Mouse (Mus musculus) spleen, embryonic (tissue): ENCODE measurements around the gene Tbc1d21.

Experiments
- CTCF ChIA-PET: fragments of 350-600 bp; sonication (Branson Sonifier 250); formaldehyde crosslinking; loops from one replicate; lab custom pipeline; 2022; lab: Charles Lee

The Tbc1d21 gene

DNA sequence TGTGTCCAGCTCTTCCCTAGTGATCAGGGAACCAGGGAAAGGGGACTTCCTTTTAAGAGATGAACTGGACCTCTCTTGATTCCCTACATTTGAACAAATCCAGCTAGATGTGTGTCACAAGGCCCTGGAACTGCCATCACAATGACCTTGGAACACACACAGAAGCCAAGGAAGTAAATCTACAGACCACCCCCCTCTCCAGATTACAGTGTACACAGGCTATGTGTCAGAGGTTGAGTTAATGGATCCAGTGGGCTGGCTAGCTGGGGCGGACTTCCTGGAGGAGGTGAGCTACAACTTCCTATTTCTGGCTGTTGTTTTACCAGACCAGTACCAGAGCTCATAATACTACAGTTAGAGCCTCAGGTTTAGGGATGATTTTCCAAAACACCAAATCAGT lies at the start of gene Tbc1d21:
TSS of gene Tbc1d21 (minus strand) at position 101 of the 400 bp plus-strand sequence.
- CTCF ChIA-PET, result no interaction called here

DNA sequence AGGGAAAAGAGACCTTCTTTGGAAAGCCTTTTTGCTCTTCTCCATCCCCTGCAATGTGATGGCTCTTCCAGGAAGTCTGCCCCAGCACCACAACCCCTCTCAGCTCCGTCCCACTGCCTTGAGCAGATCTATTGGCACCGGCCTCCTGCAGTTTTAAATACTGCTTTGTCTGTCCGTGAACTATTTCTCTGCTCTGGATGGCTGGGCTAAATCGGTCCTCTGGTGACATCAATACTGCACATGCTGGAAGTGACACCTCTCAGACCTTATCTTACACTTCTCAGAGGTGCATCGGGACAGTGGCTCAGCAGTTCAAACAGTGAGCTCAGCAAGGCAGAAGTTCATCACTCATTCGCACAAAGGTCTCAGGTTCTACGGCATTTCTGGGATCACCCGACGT lies 41.3 kb upstream of the Tbc1d21 start:
- CTCF ChIA-PET, result no interaction called here

DNA sequence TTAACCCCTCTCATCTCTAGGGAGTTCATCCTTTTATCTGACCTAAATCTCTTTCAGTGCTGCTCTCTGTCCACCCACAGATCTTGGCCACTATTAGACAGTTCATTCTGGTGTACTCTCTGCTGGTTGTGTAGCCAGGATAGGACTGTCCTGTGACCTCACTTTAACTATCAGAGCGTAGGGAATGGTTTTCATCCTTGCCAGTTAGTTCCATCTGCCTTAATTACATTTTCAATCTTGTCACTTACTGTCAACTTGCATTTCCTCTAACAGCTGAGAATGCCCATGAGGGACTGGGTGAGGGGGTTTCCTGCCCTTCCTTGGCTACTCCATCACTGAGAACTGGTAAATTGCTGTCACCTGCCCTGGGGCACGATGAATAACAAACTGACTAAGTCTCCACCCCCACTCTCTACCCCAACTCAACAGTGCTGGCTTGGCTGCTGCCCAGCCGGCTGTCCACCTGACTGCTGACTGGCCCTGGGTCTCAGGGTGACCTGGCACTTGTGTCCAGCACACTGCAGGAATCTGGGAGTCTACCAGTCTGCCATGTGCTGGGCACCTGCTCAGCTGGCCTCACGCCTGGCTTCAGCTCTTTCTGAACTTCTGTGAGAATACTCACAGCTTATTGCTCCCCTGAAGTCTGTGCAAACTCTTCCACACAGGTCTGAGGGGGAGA lies 39.9 kb upstream of the Tbc1d21 start:
- CTCF ChIA-PET, result no interaction called here

DNA sequence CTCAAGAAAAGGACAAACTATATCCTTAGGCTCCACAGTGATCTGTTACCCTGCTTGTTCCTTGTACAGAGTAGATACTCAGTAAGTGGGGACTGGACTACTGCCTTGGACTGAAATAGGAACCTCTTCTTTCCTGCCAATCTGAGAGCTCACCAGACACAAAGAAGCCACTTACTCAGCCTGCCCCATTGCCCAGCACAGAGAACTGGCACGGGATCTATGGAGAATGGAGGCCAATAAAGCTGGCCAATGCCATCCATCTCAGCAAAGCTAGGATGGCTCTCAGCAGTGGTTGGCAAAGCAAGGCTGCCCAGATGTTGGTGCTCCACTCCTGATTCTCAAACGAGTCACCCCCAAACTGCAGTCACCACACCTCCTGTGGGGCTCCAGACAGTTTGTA lies 39.0 kb upstream of the Tbc1d21 start:
- CTCF ChIA-PET, result no interaction called here

DNA sequence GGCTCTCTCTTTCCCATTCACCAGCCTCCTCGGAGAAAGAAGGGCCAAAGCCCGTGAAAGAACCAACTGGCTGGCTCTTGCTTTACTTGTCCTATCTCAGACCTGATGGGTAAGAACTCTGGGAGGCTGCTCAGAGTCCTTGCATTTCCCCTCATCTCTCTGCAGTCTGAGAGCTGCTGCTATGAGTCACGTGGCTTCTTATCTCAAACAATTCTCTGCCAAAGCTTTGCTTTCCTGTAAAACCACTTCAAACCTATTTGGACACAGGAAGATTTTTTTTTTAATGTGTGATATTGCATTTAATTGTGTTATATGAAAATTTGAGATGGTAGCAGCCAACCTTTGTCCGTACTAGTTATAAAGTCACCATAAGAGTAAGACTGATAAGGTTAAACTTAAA lies 34.2 kb upstream of the Tbc1d21 start:
- CTCF ChIA-PET, result no interaction called here

DNA sequence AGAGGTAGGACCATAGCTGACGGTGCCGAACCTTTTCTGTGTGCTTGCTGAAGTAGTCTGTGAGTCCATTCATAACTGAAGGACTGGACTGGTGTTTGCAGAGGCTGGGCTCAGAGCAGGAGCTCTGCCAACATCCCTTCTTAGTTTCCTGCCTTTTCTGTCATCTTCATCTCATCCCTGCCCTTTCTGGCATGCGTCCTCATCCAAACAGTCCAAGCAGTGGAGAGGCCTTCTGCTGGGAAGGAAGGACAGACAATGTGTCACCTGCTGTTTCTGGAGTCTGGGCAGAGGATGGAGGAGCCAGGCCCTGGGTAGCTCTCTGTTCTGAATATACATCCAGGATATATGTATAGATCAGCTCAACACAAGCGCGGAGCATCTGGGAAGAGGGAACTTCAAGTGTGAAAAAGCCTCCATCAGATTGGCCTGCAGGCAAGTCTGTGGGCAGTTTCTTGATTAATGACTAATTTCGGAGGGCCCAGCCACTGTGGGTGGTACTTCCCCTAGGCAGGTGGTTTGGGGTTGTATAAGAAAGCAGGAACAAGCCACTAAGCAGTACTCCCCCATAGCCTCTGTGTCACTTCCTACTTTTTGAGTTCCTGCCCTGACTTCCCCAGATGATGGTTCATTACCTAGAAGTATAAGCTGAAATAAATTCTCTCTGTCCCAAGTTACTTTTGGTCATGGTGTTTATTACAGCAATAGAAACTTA lies 31.3 kb upstream of the Tbc1d21 start:
- CTCF ChIA-PET, result interaction anchor here (0.6 kb wide), 1 partner anchor 49 kb away, joined by 3 read pairs; no protein-coding TSS in a partner anchor

DNA sequence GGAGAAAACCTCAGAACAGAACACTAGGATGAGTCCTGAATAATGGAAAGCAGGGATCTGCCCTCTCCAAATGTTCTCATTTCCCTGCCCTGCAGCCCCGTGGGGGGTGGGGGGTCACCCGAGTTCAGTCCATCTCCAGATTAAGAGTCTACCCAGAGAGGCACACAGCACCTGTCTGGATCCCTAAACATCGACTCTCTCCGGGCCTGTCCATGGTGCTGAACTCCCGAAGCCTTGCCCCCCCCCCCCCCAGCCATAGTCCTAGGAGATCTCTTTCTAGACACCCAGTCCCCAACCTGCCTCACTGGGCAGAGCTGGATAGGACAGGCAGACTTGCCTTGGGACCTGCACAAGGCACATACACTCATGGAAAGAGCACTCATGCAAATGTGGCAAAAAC lies 29.4 kb upstream of the Tbc1d21 start:
- CTCF ChIA-PET, result interaction anchor here (0.5 kb wide), 1 partner anchor 253 kb away, joined by 3 read pairs; no protein-coding TSS in a partner anchor

DNA sequence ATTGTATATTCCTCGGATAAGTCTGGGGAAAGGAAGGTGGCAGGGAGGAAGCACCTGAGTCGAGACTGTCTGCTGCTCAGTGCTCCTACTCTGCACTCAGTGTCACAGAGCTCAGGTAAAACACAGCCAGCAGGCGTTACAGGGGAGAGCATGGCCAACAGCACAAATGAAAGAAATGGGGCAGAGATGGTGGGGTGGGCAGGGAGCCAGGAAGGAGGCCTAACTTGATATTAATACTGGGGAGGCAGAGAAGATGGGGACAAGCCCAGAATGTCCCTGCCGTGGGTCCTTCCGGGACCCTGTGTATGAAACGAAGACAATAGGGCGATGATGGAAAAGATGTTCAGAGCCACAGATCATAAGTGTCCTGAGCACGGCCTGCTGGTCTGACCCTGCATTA lies 24.4 kb upstream of the Tbc1d21 start:
- CTCF ChIA-PET, result no interaction called here

DNA sequence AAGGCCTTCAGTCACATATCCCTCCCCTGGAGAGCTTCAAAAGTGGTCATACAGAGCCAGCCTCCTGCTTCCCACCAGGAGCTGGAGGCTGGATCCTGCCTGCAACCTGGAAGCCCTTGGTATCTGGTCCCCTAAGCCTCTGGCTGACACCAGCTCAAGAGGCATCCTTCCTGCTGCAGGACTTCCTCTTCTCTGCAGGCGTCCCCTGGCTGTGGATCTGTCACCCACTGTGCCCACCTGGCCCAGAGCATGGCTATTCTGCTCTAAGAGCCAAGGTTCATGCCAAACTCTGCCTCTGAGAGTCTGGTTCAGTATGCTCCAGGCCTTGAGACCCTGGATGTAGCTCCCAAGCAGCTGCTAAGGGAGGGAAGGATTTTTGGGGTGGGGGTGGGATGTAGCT lies 23.6 kb upstream of the Tbc1d21 start:
- CTCF ChIA-PET, result interaction anchor here (0.5 kb wide), 1 partner anchor 141 kb away, joined by 4 read pairs; no protein-coding TSS in a partner anchor

DNA sequence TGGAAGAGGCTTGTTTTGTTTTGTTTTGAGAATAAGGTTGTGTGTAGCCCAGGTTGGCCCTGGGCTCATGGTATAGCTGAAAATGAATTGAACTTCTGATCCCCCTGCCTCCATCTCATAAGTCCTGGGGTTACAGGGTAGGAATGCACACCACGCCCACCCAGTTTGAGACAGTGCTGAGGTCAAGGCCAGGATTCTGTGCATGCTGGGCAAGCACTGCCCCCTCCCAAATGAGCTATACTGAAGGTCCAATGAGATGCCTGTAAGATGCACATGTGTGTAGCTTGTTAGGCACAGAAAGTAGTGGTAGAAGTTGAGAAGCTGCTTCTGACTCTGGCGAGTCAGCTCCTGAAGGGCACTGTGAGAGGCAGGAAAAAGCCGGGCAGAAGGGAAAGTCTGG lies 18.1 kb upstream of the Tbc1d21 start:
- CTCF ChIA-PET, result no interaction called here

DNA sequence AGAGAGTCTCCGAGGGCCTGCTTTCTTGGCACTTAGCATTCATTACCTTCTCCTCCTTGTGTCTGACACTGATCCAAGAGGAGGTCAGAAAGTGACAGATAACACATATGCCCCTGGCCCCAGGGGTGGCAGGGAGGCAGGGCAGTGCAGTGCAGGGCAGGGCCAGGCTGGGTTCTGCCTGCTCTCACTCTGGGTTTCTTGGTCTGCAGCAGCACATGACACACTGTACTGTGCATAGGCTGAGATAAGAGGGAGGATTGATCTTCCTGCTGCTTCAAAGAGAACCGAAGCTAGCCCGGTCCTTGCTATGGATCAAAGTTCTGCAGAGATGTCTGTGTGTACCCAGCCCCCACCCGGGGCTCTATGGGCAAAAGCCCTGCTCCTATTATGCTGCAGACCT lies 8.6 kb upstream of the Tbc1d21 start:
- CTCF ChIA-PET, result no interaction called here

DNA sequence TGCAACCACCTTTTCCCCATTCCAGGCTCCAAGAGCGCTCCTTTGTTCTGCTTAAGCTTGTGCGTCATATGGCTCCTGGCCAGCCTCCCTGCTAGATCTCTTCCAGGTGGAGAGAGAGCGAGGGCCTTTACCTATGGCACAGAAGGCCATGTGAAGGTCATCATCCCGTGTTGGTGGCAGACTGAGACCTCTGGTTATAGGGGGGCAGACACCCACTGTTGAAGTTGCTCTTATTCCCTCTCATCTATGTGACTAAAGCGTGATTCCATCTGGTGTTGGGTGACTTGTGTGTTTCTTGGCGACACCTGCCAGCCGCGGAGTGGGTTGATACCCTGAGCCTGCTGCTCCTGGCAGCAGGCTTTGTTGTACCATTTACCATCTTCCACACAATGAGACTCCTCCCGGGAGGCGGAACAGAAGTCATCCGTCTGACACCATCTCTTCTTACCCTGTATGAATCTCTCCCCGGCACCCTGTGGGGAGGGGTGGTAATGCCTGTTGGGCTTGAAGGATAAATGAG lies 3.7 kb upstream of the Tbc1d21 start:
- CTCF ChIA-PET, result no interaction called here

DNA sequence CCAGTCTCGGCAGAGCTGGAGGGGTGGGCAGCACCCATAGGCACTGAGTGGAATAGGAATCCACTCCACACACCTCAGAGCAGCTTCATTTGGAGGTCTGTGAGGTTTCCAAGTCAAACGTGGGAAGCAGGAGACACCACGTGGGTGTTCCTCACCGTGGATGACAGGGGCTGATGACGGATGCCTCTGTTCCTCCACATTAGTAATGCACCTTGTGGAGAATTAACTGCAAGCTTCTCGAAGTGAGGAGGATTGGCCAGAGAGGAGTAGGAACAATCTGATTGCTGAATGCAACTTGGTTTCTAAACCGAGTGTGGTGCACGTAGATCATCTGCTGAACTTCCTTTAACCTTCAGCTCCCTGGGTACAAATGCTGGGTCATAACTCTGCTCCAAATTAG lies 1.7 kb upstream of the Tbc1d21 start:
- CTCF ChIA-PET, result no interaction called here

DNA sequence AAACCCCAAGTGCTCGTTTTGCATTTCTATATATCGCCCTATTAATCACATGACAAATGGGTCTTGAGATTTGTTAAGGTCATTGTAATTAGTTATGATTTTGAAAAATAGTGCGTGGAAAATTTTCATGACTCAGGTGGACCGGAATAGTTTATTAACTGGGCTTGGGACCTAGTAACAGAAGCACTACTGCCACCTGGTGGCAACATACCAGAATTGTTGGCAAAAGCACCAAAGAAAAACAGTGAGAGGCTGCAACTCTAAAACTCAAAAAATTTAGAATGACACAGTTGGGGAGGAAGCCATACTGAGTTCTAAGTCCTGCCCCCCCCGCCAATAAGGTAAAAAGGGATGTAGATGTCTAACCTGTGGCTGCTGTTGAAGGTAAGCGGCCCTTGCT lies 611 bp downstream of the Tbc1d21 start:
- CTCF ChIA-PET, result no interaction called here

DNA sequence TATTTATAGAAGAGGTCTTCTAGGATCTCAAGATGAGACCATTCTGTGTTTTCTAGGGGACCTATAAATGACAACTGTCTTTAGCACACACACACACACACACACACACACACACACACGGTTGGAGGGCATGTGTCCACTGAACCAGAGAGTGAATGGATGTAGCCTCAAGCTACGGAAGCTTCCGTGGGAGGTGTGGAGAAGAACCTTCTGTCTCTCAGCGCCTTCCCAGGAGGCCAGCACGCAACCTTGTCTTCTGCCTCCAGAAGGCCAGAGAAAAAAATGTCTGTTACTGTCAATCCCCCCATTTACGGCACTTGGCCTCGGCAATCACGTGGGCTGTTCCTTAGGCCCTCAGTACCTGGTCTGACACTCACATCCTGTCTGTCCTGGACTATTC lies 5.9 kb downstream of the Tbc1d21 start:
- CTCF ChIA-PET, result no interaction called here

DNA sequence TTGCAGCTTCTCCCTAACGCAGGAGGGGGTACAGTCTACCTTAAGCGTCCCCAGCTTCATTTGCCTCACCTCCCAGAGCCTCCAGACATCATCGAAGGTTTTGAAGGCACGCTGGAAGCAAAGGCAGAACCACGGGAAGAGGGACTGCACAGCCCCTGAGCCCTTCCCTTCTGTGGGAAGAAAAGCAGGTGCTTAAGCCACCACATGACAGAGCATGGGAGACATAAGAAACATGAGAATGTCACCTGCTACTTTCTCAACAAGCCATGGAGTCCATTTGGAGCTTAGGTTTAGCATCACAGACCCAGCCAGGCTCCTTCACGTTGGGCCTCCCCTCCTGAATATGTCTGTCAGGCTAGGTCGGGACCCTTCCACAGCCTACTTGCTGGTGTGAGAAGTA lies 8.3 kb downstream of the Tbc1d21 start:
- CTCF ChIA-PET, result no interaction called here

DNA sequence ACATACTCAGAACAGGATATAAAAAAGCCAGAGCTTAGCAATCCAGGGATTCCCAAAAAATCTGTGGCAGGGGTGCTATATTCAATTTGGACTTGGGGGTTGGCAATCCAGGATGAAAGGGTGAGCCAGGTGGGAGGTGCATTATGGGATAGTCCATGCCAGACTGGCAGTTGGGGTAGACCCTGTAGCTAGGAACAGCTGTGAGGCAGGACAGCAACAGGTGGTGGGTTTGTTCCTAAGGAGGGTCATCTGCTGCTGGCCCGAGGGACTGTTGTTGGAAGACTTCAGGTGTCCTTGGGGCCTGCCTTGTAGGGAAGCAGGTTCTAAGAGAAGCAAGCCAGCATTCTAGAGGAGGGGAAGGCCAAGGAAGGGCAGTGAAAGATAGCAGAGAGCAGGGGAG lies 8.9 kb downstream of the Tbc1d21 start:
- CTCF ChIA-PET, result no interaction called here

DNA sequence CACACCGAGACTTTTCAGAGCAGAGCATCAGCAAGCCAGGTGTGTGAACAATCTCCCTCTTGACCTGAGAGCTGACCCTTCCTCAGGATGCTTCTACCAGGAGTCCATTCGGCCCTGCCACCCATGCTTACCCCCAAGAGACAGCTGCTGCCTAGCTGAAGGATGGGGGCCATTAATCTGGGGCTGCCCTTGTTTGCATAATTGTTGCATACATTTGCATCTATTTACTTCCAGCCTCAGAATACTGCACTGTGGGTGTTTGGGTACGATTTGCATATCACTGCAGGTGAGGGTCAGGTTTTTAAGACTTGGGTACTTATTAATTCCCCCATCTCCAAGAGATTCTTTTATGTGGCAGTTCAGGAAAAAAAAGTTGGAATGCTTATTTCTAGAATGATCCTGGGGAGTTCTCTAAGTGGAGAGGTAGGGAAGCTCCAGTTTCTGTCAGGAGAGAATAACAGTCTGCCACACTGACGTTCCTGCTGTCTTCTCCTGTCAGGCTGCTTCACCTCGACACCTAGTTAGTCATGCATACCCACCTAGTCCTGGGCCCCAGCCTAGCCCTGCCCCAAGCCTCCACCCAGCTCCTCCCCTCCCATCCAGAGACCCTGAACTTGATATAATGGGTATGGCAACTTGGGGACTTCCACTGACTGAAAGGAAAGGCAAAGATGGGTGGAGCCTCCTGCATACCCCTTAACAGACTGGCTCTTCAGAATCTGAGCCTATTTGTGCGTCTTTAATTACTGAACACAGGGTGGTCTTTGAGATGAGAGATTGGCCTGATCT lies 14.8 kb downstream of the Tbc1d21 start:
- CTCF ChIA-PET, result no interaction called here

DNA sequence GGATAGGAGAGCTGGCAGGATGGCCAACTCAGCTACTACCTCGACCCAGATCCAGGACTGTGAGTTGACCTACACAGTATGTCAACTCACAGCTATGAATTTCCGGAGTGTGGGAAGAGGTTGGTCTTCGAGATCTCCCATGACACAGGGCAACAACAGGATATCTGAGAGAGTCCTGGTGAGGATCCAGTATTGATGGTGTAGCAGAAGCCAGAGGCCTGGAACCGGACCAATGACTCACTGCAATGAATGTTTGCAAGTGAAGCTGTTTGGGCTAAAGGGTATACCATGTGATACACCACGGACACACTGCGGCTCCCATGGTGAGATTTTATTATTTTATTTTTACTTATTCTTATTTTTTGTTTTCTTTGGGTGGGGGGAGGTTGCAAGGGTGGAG lies 15.6 kb downstream of the Tbc1d21 start:
- CTCF ChIA-PET, result no interaction called here

DNA sequence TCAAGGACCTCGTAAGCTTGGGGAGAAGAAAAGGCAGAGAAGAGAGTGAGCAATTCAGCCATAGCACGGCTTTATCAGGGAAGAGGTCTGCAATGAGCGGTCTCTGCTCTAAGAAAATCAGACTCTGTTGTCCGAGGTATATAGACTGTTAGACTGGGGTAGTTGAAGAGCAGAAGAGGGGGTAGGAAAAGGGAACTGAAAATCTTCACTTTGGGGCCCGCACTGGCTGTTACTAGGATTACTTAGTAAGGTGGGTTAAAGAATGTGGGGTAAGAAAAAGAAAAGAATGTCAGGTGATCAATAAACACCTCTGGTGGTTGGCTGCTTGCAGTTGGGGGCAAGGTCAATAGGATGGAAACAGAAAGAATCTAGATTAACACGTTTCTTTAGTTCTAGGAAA lies 17.0 kb downstream of the Tbc1d21 start:
- CTCF ChIA-PET, result no interaction called here

DNA sequence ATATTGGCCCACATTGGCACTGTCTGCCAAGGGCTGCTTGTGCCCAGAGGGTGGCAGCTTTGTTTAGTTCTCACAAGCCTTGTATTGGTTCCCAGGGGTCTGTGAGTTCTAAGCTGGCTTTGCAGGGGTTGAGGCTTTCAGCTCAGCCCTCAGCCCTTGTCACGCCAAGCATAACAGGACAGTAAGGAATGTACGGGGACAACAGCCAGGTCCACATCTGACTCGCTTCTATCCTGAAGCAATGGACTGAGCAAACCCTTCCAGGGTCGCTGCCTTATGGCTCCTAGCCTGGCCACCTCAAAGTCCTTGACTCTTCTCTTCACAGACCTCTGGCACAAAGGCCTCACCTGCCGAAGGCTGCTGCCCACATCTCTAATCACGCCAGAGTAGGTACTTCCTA lies 22.5 kb downstream of the Tbc1d21 start:
- CTCF ChIA-PET, result no interaction called here

DNA sequence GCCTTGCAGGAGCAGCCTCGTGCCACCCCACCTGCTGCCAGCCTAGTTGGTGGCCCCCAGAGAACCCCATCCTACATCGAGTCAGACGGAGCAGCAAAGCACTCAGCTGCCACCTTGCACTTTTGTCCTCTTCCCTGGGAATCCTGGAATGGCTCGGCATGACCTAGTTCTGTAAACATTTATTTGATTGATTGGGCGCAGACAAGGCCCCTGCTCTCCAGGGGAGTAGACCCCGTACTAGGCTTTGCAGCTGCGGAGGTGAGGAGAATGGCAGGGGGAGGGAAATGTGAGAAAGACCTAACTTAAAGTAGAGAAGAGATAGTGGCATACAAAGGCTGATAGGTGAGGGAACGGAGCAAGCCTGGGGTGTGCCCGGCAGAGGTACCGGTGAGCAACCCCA lies 23.8 kb downstream of the Tbc1d21 start:
- CTCF ChIA-PET, result no interaction called here
